Mouse (Mus musculus) ES-Bruce4 (cell line): ENCODE measurements around the gene Six5. TPM values are rescaled to one million over a fixed set of nuclear protein-coding genes. Genes with fewer than 3 reads are reported as not detected.

Experiments used
- H3K27ac ChIP-seq: 2 replicates; pipeline ENCODE4 v1.5.1; 2012; ENCODE audit warnings: low read length, inconsistent platforms; ENCODE audit not compliant: insufficient read depth
- H3K27me3 ChIP-seq: 2 replicates; pipeline ENCODE4 v1.6.1; 2012; ENCODE audit warnings: mild to moderate bottlenecking, low read length, inconsistent platforms; ENCODE audit not compliant: control insufficient read depth, poor library complexity, insufficient read depth, severe bottlenecking
- H3K36me3 ChIP-seq: 2 replicates; pipeline ENCODE4 v1.6.1; 2012; ENCODE audit warnings: inconsistent platforms, mild to moderate bottlenecking, low read length, moderate library complexity; ENCODE audit not compliant: control insufficient read depth, poor library complexity, insufficient read depth, severe bottlenecking
- H3K4me1 ChIP-seq: one replicate; pipeline ENCODE4 v1.8.1; 2011; ENCODE audit warnings: low read length; ENCODE audit not compliant: control insufficient read depth, insufficient read depth
- H3K4me3 ChIP-seq: 2 replicates; pipeline ENCODE4 v1.5.1; 2011; ENCODE audit warnings: low read depth, mild to moderate bottlenecking, low read length
- H3K9ac ChIP-seq: 2 replicates; pipeline ENCODE4 v1.6.1; 2012; ENCODE audit warnings: low read depth, mild to moderate bottlenecking, inconsistent platforms; ENCODE audit not compliant: poor library complexity, severe bottlenecking
- H3K9me3 ChIP-seq: replicated peaks from 2 replicates; pipeline ENCODE4 v1.6.1; 2012; ENCODE audit warnings: mild to moderate bottlenecking, low read length, inconsistent platforms; ENCODE audit not compliant: control insufficient read depth, poor library complexity, insufficient read depth, severe bottlenecking
- CTCF ChIP-seq: IDR thresholded peaks from one replicate; pipeline ENCODE4 v1.8.1; 2011; ENCODE audit warnings: low read depth, low read length
- EP300 ChIP-seq: IDR thresholded peaks from 2 replicates; pipeline ENCODE4 v1.6.1; 2011; ENCODE audit warnings: low read depth, low read length; ENCODE audit not compliant: insufficient read depth
- POLR2A ChIP-seq: IDR thresholded peaks from one replicate; pipeline ENCODE4 v1.8.1; 2011; ENCODE audit warnings: low read length; ENCODE audit not compliant: insufficient read depth
- polyA plus RNA-seq: library from polyadenylated mRNA; stranded (reverse); fragments of >200 nt; gene quantifications from 2 replicates; pipeline ENCODE4 v1.2.4, GENCODE M21; 2011; ENCODE audit warnings: low read depth; ENCODE audit not compliant: missing spikeins, insufficient read depth, insufficient read length

Six5 gene
- polyA plus RNA-seq, 1 experiment = 2.7 TPM

DNA sequence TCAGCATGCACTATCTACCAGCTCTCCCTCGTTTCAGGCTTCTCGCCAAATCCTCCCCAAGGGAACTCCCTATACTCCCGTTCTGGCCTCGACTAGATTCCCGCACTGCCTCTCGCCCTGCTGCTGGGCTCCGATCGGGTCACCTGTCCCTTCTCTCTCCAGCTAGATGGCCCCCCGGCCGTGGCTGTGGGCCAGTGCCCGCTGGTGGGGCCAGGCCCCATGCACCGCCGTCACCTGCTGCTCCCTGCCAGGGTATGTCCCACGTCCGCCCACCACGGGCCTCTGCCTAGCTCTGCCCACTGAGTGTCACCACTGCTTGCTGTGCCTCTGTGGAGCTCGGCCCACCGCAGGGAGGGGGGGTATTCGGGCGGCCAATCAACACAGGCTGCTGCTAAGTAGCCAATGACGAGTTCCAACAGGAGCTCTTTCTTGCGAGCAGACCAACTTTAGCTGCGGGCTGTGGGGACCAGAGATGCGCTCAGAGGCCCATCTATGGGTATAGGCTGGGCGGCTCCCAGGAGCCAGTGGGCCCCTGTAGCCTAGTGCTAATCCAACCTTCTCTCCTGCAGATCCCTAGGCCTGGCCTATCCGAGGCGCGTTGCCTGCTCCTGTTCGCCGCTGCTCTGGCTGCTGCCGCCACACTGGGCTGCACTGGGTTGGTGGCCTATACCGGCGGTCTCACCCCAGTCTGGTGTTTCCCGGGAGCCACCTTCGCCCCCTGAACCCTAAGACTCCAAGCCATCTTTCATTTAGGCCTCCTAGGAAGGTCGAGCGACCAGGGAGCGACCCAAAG is 1.8 kb upstream of the Six5 start:
- H3K27me3 ChIP-seq = no peaks in the 10 kb centered on the region
- H3K9ac ChIP-seq = peak overlapping the region; percentile 52
- no peaks in the 10 kb centered on the region for H3K4me1 ChIP-seq
- H3K27ac ChIP-seq = no peak overlapping the region
- TF ChIP-seq CTCF = no peak
- no peak for TF ChIP-seq EP300
- TF ChIP-seq POLR2A = peak; percentile 36
- peak overlapping the region; percentile 72 for H3K4me3 ChIP-seq
- H3K36me3 ChIP-seq = no peaks in the 10 kb centered on the region
- no peaks in the 10 kb centered on the region for H3K9me3 ChIP-seq

DNA sequence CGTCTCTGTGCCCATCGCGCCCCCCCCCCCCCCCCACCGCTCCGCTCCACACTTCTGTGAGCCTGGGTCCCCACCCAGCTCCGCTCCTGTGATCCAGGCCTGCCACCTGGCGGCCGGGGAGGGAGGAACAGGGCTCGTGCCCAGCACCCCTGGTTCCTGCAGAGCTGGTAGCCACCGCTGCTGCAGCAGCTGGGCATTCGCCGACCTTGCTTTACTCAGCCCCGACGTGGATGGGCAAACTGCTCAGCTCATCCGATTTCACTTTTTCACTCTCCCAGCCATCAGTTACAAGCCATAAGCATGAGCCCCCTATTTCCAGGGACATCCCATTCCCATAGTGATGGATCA is 1.2 kb upstream of the Six5 start:
- Histone ChIP-seq H3K36me3 (no peaks in the 10 kb centered on the region), H3K9ac (peak overlapping the region; percentile 52), H3K9me3 (no peaks in the 10 kb centered on the region), H3K4me3 (peak overlapping the region; percentile 72), H3K27me3 (no peaks in the 10 kb centered on the region), H3K4me1 (no peaks in the 10 kb centered on the region), H3K27ac (no peak overlapping the region)
- TF ChIP-seq EP300 (no peak), POLR2A (no peak), CTCF (peak; percentile 78)

DNA sequence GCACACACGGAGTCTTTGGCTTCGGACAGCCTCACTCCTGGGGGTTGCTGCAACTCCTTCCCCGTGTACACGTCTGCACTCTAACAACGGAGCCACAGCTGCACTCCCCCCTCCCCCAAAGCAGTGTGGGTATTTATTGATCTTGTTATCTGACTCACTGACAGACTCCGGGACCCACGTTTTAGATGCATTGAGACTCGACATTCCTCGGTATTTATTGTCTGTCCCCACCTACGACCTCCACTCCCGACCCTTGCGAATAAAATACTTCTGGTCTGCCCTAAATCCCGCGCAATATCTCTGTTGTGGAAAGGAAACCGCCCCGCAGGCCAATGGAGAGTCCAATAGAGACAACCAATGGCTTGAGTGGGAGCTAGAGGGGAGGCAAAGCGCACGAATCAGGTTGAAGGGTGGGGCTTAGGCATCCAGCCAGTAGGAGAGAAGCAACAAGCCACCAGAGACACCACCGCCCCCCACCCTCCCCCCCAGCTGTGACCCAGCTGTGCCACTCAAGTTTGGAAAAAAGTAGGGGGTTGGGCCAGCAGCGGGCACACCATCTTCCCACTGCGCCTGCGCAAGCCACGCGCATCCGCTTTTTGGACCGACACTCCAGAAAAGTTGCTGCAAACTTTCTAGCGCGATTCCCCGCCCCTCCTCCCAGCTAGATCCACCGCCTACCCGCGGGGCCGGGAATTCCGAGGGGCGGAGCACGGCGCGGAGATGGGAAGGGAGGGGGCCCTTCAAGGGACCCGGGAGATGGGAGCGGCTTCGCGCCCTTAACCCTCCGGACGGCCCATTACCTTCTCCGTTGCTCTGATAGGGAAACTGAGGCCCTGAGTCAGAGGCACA is 633 bp upstream of the Six5 start:
- Histone ChIP-seq H3K9me3 (no peaks in the 10 kb centered on the region), H3K27ac (peak overlapping the region; percentile 63; the same call in 1 of the 2 replicates), H3K9ac (peak overlapping the region; percentile 93), H3K4me1 (no peaks in the 10 kb centered on the region), H3K36me3 (no peaks in the 10 kb centered on the region), H3K4me3 (peak overlapping the region; percentile 77), H3K27me3 (no peaks in the 10 kb centered on the region)
- TF ChIP-seq CTCF = no peak
- 0 out of 2 replicates have a peak, but pooled peaks have one; percentile 47 for TF ChIP-seq EP300

DNA sequence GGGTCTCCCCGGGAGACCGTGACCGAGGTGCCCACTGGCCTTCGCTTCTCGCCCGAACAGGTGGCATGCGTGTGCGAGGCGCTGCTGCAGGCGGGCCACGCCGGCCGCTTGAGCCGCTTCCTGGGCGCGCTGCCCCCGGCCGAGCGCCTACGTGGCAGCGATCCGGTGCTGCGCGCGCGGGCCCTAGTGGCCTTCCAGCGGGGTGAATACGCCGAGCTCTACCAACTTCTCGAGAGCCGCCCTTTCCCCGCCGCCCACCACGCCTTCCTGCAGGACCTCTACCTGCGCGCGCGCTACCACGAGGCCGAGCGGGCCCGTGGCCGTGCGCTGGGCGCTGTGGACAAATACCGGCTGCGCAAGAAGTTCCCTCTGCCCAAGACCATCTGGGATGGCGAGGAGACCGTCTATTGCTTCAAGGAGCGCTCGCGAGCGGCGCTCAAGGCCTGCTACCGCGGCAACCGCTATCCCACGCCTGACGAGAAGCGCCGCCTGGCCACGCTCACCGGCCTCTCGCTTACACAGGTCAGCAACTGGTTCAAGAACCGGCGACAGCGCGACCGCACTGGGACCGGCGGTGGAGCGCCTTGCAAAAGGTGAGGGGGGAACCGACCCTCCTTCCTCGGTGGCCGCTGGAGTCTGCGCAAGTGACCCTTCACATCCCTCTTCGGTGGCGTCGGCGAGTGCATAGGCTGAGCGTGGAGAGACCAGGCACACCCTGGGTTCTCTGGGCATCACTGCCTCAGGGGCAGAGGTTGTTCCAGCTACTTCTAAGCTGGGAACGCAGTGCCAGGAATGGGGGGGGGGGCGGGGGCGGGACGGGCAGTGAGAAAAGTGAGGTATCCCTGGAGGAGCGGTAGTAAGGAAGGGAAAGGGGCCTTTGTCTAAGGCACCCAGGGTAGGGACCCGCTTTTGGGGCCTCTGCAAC is 694 bp downstream of the Six5 start:
- Histone ChIP-seq H3K27ac (no peak overlapping the region), H3K4me1 (no peaks in the 10 kb centered on the region), H3K27me3 (no peaks in the 10 kb centered on the region), H3K36me3 (no peaks in the 10 kb centered on the region), H3K9ac (peak overlapping the region; percentile 93), H3K4me3 (peak overlapping the region; percentile 77), H3K9me3 (no peaks in the 10 kb centered on the region)
- TF ChIP-seq EP300 (no peak), POLR2A (no peak), CTCF (no peak)

DNA sequence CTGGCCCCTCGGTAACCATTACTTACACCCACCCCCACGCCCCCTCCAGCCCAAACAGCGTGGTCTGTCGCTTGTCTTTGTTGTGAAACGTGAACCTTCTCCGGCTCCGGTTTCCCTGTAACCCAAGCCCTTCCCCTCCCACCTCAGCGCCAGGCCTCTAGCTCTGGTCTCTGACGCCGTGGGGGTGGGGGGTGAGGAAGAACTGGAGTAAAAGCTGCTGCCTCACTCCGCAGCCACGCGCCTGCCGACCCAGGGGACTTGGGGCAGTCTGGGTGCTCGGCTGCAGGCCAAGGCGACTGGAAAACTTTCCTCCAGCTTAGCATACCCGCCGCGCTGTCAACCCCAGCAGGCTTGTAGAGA is 1.3 kb downstream of the Six5 start:
- peak overlapping the region; percentile 29 for H3K4me3 ChIP-seq
- no peaks in the 10 kb centered on the region for H3K27me3 ChIP-seq
- no peaks in the 10 kb centered on the region for H3K36me3 ChIP-seq
- H3K9ac ChIP-seq = peak overlapping the region; percentile 93
- no peak for TF ChIP-seq CTCF
- TF ChIP-seq EP300 = 0 out of 2 replicates have a peak, but pooled peaks have one; percentile 10
- no peaks in the 10 kb centered on the region for H3K9me3 ChIP-seq
- H3K4me1 ChIP-seq = no peaks in the 10 kb centered on the region
- H3K27ac ChIP-seq = no peak overlapping the region
